Mouse (Mus musculus): ENCODE data around the gene H1f0.

DNA sequence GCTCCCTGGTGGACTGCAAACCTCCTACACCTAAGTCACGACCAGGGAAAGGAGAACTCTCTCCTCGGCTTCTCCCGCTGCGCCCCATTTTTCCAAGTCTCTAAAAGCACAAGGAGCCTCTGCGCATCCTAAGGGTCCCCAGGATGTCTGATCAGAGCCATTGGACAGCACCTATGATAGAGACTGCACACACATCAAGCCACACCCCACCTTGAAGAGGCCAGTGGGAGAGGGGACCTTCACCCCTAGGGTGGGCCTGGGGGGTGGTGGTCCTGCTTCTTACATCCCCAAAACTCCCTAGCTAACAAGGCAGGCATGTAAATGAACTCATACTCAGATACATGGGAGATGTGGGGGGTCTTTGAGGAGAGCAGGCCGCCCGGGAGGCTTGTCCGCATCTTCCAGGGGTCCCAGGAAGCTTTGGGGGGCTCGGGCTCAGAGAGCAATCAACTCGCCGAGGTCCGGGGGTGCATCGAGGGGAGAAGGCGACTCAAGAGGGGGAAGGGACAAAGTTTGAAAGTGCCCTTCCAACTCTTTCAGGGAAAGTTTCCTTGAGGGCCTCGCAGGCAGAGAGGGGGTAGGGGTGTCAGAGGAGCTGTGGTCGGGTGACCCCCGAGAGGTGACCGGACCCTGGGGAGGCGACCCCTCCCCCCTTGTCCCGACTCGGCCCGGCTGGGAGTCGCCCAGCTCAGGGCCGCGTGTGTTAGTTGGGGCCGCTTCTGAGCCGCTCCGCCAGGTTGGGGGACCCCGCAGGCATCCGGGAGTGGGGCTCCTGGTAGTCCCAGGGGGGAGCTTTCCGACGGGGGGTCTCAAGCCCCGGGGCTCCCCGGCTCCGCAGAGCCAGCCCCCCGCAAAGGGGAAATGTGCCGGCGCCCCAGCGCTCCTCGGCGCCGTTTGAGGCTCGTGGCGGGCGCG, 702 bp upstream of the H1f0 start:
- no peak for TF ChIP-seq POLR2A (IDR thresholded peaks at IDR 0.05; ENCODE audit: low read depth, low read length)
- TF ChIP-seq CTCF (IDR thresholded peaks at IDR 0.05; ENCODE audit: borderline replicate concordance, insufficient read depth, low read length): no peak

Measured in embryonic fibroblast, embryonic 13.5 days (primary cell).